Comparison of ENCODE assay signal across 8 mouse cellular contexts in the genomic region with DNA sequence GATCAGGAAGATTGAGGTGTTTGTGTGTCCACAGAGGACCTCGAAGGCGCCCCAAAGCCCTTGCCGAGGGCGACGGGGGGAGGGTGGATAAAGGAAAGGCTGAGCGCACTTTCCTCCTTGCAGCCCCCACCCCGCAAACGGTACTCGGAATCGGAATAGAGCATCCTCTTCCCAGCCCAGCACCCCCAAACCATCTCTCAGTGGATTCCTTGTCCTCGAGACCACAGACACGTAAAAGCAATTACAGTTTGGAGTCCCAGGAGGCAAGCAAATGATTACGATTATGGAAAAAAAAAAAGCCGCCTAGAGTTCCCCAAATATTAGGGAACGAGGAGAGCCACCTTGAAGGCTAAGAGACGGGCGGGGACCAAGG. TPM values are rescaled to one million over a fixed set of nuclear protein-coding genes. Genes with fewer than 3 reads are reported as not detected.
DNase-seq lines count a peak whose midpoint lies in the region; ATAC-seq and TF ChIP-seq lines count a peak whose summit lies in the region.

No protein-coding gene starts in this region.

- no peaks in the 10 kb centered on the region for H3K9me3 ChIP-seq in kidney, postnatal 0 days (replicated peaks; ENCODE audit: low read length)
- H3K9me3 ChIP-seq in embryonic facial prominence, embryonic 12.5 days, result no peaks in the 10 kb centered on the region
- H3K9me3 ChIP-seq in intestine, embryonic 14.5 days (ENCODE audit: control insufficient read depth, low read length), result no peaks in the 10 kb centered on the region
- H3K9me3 ChIP-seq in midbrain, postnatal 0 days (ENCODE audit: low read length), result no peaks in the 10 kb centered on the region

- peaks cover 3% of the 10 kb centered on the region; the same call in 1 of the 2 replicates for H3K4me1 ChIP-seq in kidney, postnatal 0 days (replicated peaks; ENCODE audit: insufficient read depth, low read length)
- 0 out of 2 replicates have a peak, but pooled peaks cover 7% of the 10 kb centered on the region for H3K4me1 ChIP-seq in embryonic facial prominence, embryonic 12.5 days
- H3K4me1 ChIP-seq in intestine, embryonic 14.5 days (replicated peaks; ENCODE audit: control insufficient read depth, insufficient read depth, low read length), result no peaks in the 10 kb centered on the region
- no peaks in the 10 kb centered on the region for H3K4me1 ChIP-seq in midbrain, postnatal 0 days (ENCODE audit: insufficient read depth, low read length)

- intact Hi-C loops in left cerebral cortex, postnatal 25 days (cut with DNase I), result loop anchor here (2.0 to 5.0 kb wide), 4 partner anchors 58 to 646 kb away; no protein-coding TSS in a partner anchor

- peak overlapping the region; percentile 57 for H3K4me3 ChIP-seq in kidney, postnatal 0 days (replicated peaks; ENCODE audit: low read depth, low read length)
- peak overlapping the region; percentile 53 for H3K4me3 ChIP-seq in embryonic facial prominence, embryonic 12.5 days
- peak overlapping the region; percentile 51 for H3K4me3 ChIP-seq in intestine, embryonic 14.5 days (ENCODE audit: low read depth, low read length)
- peak overlapping the region; percentile 57 for H3K4me3 ChIP-seq in midbrain, postnatal 0 days (ENCODE audit: low read depth, low read length)

- peak overlapping the region; percentile 91 for H3K27ac ChIP-seq in kidney, postnatal 0 days
- H3K27ac ChIP-seq in embryonic facial prominence, embryonic 12.5 days, result peak overlapping the region; percentile 89
- H3K27ac ChIP-seq in intestine, embryonic 14.5 days (ENCODE audit: low read depth), result peak overlapping the region; percentile 94
- peak overlapping the region; percentile 97 for H3K27ac ChIP-seq in midbrain, postnatal 0 days (ENCODE audit: low read depth, low read length)

- WGBS in kidney, postnatal 0 days, result 1% methylated on average over 17 of the region's 17 CpGs
- 0% methylated on average over 17 of the region's 17 CpGs for WGBS in embryonic facial prominence, embryonic 12.5 days
- under 1% methylated on average over 17 of the region's 17 CpGs for WGBS in intestine, embryonic 14.5 days
- under 1% methylated on average over 17 of the region's 17 CpGs for WGBS in midbrain, postnatal 0 days

- H3K9ac ChIP-seq in kidney, postnatal 0 days (ENCODE audit: low read depth, low read length), result peak overlapping the region; percentile 57
- peak overlapping the region; percentile 59 for H3K9ac ChIP-seq in embryonic facial prominence, embryonic 12.5 days
- peak overlapping the region; percentile 72 for H3K9ac ChIP-seq in intestine, embryonic 14.5 days (ENCODE audit: low read length)
- peak overlapping the region; percentile 79 for H3K9ac ChIP-seq in midbrain, postnatal 0 days (replicated peaks; ENCODE audit: low read length, poor library complexity, severe bottlenecking)

- H3K4me2 ChIP-seq in kidney, postnatal 0 days (ENCODE audit: low read length), result peak overlapping the region; percentile 72
- H3K4me2 ChIP-seq in embryonic facial prominence, embryonic 12.5 days (replicated peaks), result peak overlapping the region; percentile 97
- H3K4me2 ChIP-seq in intestine, embryonic 14.5 days (ENCODE audit: low read length), result peak overlapping the region; percentile 98
- peak overlapping the region; percentile 94 for H3K4me2 ChIP-seq in midbrain, postnatal 0 days (ENCODE audit: low read depth, low read length, poor library complexity, severe bottlenecking)

- DNase-seq in kidney, postnatal 0 days (ENCODE audit: low spot score), result no peak
- DNase-seq in kidney, postnatal 4 days, result no peak
- no peak for DNase-seq in intestine, embryonic 14.5 days (ENCODE audit: low spot score)
- DNase-seq in midbrain, postnatal 0 days (ENCODE audit: low spot score), result peak; percentile 61
- DNase-seq in urinary bladder, postnatal 25 days (ENCODE audit: low spot score), result no peak
- no peak for DNase-seq in left cerebral cortex, postnatal 25 days (ENCODE audit: low spot score in 2 of 2)

- no peaks in the 10 kb centered on the region for H3K27me3 ChIP-seq in kidney, postnatal 0 days (ENCODE audit: insufficient read depth, low read length)
- no peaks in the 10 kb centered on the region for H3K27me3 ChIP-seq in embryonic facial prominence, embryonic 12.5 days
- no peaks in the 10 kb centered on the region for H3K27me3 ChIP-seq in intestine, embryonic 14.5 days (replicated peaks; ENCODE audit: control insufficient read depth, insufficient read depth, low read length)
- H3K27me3 ChIP-seq in midbrain, postnatal 0 days (ENCODE audit: insufficient read depth, low read length), result no peaks in the 10 kb centered on the region

- no peaks in the 10 kb centered on the region for H3K36me3 ChIP-seq in kidney, postnatal 0 days (ENCODE audit: insufficient read depth, low read length)
- no peaks in the 10 kb centered on the region for H3K36me3 ChIP-seq in embryonic facial prominence, embryonic 12.5 days
- no peaks in the 10 kb centered on the region for H3K36me3 ChIP-seq in intestine, embryonic 14.5 days (ENCODE audit: control insufficient read depth, insufficient read depth, low read length)
- no peaks in the 10 kb centered on the region for H3K36me3 ChIP-seq in midbrain, postnatal 0 days (ENCODE audit: insufficient read depth, low read length)

- no peak for TF ChIP-seq CTCF in kidney, postnatal 0 days (IDR thresholded peaks at IDR 0.05; ENCODE audit: low read depth)
- TF ChIP-seq CTCF in midbrain, postnatal 0 days (IDR thresholded peaks at IDR 0.05), result no peak

- no peak for ATAC-seq in kidney, postnatal 0 days (replicated peaks; ENCODE audit: low FRiP score, low read depth)
- no peak for ATAC-seq in embryonic facial prominence, embryonic 12.5 days (ENCODE audit: insufficient number of reproducible peaks, insufficient read depth, low FRiP score, low TSS enrichment)
- ATAC-seq in intestine, embryonic 14.5 days (replicated peaks; ENCODE audit: low FRiP score, low TSS enrichment, low read depth), result no peak
- peak; percentile 44 for ATAC-seq in midbrain, postnatal 0 days (ENCODE audit: low FRiP score)
- ATAC-seq in inflammation-experienced regulatory T-cells, adult 6 months, result no peak

RNA-seq across cellular contexts. Expression of gene Sox4, which starts 5.5 kb away (rescaled TPM):
- 51.8 and 60.9 TPM in 2 replicates for polyA plus RNA-seq in kidney, postnatal 0 days (2015; fragmentation: Nextera tagmentation; extraction: Ambion mirVana)
- 142 and 153 TPM in 2 replicates for polyA plus RNA-seq in embryonic facial prominence, embryonic 12.5 days (2016; fragmentation: Nextera tagmentation; extraction: Ambion mirVana)
- polyA plus RNA-seq in intestine, embryonic 14.5 days (2014; fragmentation: Nextera tagmentation; extraction: Ambion mirVana), result 55.3 and 59.3 TPM in 2 replicates
- total RNA-seq in midbrain, postnatal 0 days (2014; rRNA removed), result 169 and 203 TPM in 2 replicates
- polyA plus RNA-seq in midbrain, postnatal 0 days (2015; fragmentation: Nextera tagmentation; extraction: Ambion mirVana), result 115 and 135 TPM in 2 replicates
- under 1 TPM in 2 of 3 experiments, not detected in 1; 0.08 to 0.15 TPM for polyA plus RNA-seq in inflammation-experienced regulatory T-cells, adult 6 months (2017; shearing (Covaris generic))
- total RNA-seq in left cerebral cortex, postnatal 25 days (2021), result 10 to 100 TPM; 24.3 to 24.5 TPM

Comparison
In these comparisons a context has a peak if more than half of its experiments do, and no peak if none do; other contexts are left out.
1. RNA of gene Sox4, which starts 5.5 kb away (polyA plus RNA-seq): 142 to 153 TPM in embryonic facial prominence, embryonic 12.5 days, 115 to 135 TPM in midbrain, postnatal 0 days, 51.8 to 60.9 TPM in kidney, postnatal 0 days and 55.3 to 59.3 TPM in intestine, embryonic 14.5 days; 0.08 to 0.15 TPM in inflammation-experienced regulatory T-cells, adult 6 months; every median in the first group is over 10 times any median in the second.
2. Peak in every context shown above with its lines, with median percentiles within 50 percentile points of each other: H3K27ac ChIP-seq, H3K4me2 ChIP-seq, H3K4me3 ChIP-seq and H3K9ac ChIP-seq.